Mouse (Mus musculus): ENCODE data around the gene Sec24b. TPM values are rescaled to one million over a fixed set of nuclear protein-coding genes. Genes with fewer than 3 reads are reported as not detected.

Sec24b gene
- polyA plus RNA-seq, 1 experiment: 38.7 TPM

GRCm38 (mm10) chr3:130055416-130056385, 5.7 kb downstream of the Sec24b start:
- H3K4me3 ChIP-seq (ENCODE audit: insufficient read depth, low read depth, low read length): no peak overlapping the region
- H3K27ac ChIP-seq (ENCODE audit: insufficient read depth, low read depth, low read length): no peak overlapping the region
- peaks cover 36% of the 10 kb centered on the region for H3K4me1 ChIP-seq (ENCODE audit: control insufficient read depth, insufficient read depth, low read length)
- DNase-seq: peak; percentile 67
- no peaks in the 10 kb centered on the region for H3K36me3 ChIP-seq (ENCODE audit: control insufficient read depth, insufficient read depth, low read length)
- no peak for TF ChIP-seq POLR2A (IDR thresholded peaks at IDR 0.05; ENCODE audit: low read depth, low read length)
- no peak for TF ChIP-seq CTCF (conservative IDR thresholded peaks at IDR 0.05; ENCODE audit: insufficient read depth, insufficient read length, low read depth, low read length)
- H3K27me3 ChIP-seq (replicated peaks; ENCODE audit: control insufficient read depth, insufficient read depth, low read length): no peaks in the 10 kb centered on the region
- 58% methylated on average over 15 of the region's 15 CpGs for WGBS

- no peak for TF ChIP-seq CTCF (conservative IDR thresholded peaks at IDR 0.05; ENCODE audit: insufficient read depth, insufficient read length, low read depth, low read length)
- no peak for TF ChIP-seq POLR2A (IDR thresholded peaks at IDR 0.05; ENCODE audit: low read depth, low read length)
- Histone ChIP-seq H3K27ac (ENCODE audit: insufficient read depth, low read depth, low read length) (no peak overlapping the region), H3K4me1 (ENCODE audit: control insufficient read depth, insufficient read depth, low read length) (peaks cover 34% of the 10 kb centered on the region), H3K27me3 (replicated peaks; ENCODE audit: control insufficient read depth, insufficient read depth, low read length) (no peaks in the 10 kb centered on the region), H3K36me3 (ENCODE audit: control insufficient read depth, insufficient read depth, low read length) (no peaks in the 10 kb centered on the region), H3K4me3 (ENCODE audit: insufficient read depth, low read depth, low read length) (no peak overlapping the region)
- 50% methylated on average over 6 of the region's 6 CpGs for WGBS
- DNase-seq: no peak
Measured at GRCm38 (mm10) chr3:130054587-130054986, 6.8 kb downstream of the Sec24b start.

- WGBS: 21% methylated on average over 10 of the region's 10 CpGs
- peak; percentile 63 for DNase-seq
Measured at GRCm38 (mm10) chr3:130053340-130054066, 7.8 kb downstream of the Sec24b start.

GRCm38 (mm10) chr3:130052541-130053298, 8.6 kb downstream of the Sec24b start:
- Histone ChIP-seq H3K4me1 (ENCODE audit: control insufficient read depth, insufficient read depth, low read length) (peaks cover 32% of the 10 kb centered on the region), H3K36me3 (ENCODE audit: control insufficient read depth, insufficient read depth, low read length) (no peaks in the 10 kb centered on the region), H3K27ac (ENCODE audit: insufficient read depth, low read depth, low read length) (no peak overlapping the region), H3K4me3 (ENCODE audit: insufficient read depth, low read depth, low read length) (no peak overlapping the region), H3K27me3 (replicated peaks; ENCODE audit: control insufficient read depth, insufficient read depth, low read length) (no peaks in the 10 kb centered on the region)
- DNase-seq: peak; percentile 54
- TF ChIP-seq CTCF (conservative IDR thresholded peaks at IDR 0.05; ENCODE audit: insufficient read depth, insufficient read length, low read depth, low read length) (no peak), POLR2A (IDR thresholded peaks at IDR 0.05; ENCODE audit: low read depth, low read length) (no peak)
- 51% methylated on average over 6 of the region's 6 CpGs for WGBS

More at GRCm38 (mm10) chr3:130053340-130054066, 7.8 kb downstream of the Sec24b start:
- H3K4me3 ChIP-seq (ENCODE audit: insufficient read depth, low read depth, low read length): no peak overlapping the region
- H3K36me3 ChIP-seq (ENCODE audit: control insufficient read depth, insufficient read depth, low read length): no peaks in the 10 kb centered on the region
- no peaks in the 10 kb centered on the region for H3K27me3 ChIP-seq (replicated peaks; ENCODE audit: control insufficient read depth, insufficient read depth, low read length)
- H3K27ac ChIP-seq (ENCODE audit: insufficient read depth, low read depth, low read length): no peak overlapping the region
- H3K4me1 ChIP-seq (ENCODE audit: control insufficient read depth, insufficient read depth, low read length): peaks cover 32% of the 10 kb centered on the region
- TF ChIP-seq CTCF (conservative IDR thresholded peaks at IDR 0.05; ENCODE audit: insufficient read depth, insufficient read length, low read depth, low read length): no peak
- TF ChIP-seq POLR2A (IDR thresholded peaks at IDR 0.05; ENCODE audit: low read depth, low read length): no peak

GRCm38 (mm10) chr3:130052116-130052515, 9.2 kb downstream of the Sec24b start:
- TF ChIP-seq CTCF (conservative IDR thresholded peaks at IDR 0.05; ENCODE audit: insufficient read depth, insufficient read length, low read depth, low read length) (no peak), POLR2A (IDR thresholded peaks at IDR 0.05; ENCODE audit: low read depth, low read length) (no peak)
- Histone ChIP-seq H3K27me3 (replicated peaks; ENCODE audit: control insufficient read depth, insufficient read depth, low read length) (no peaks in the 10 kb centered on the region), H3K4me1 (ENCODE audit: control insufficient read depth, insufficient read depth, low read length) (peaks cover 32% of the 10 kb centered on the region), H3K4me3 (ENCODE audit: insufficient read depth, low read depth, low read length) (no peak overlapping the region), H3K27ac (ENCODE audit: insufficient read depth, low read depth, low read length) (no peak overlapping the region), H3K36me3 (ENCODE audit: control insufficient read depth, insufficient read depth, low read length) (no peaks in the 10 kb centered on the region)
- WGBS: 40% methylated on average over 8 of the region's 8 CpGs
- DNase-seq: no peak

GRCm38 (mm10) chr3:130040711-130041110, 20.6 kb downstream of the Sec24b start:
- peaks cover 5% of the 10 kb centered on the region; the same call in 1 of the 2 replicates for H3K36me3 ChIP-seq (ENCODE audit: control insufficient read depth, insufficient read depth, low read length)
- no peaks in the 10 kb centered on the region for H3K4me1 ChIP-seq (ENCODE audit: control insufficient read depth, insufficient read depth, low read length)
- DNase-seq: no peak
- H3K4me3 ChIP-seq (ENCODE audit: insufficient read depth, low read depth, low read length): no peak overlapping the region
- no peak overlapping the region for H3K27ac ChIP-seq (ENCODE audit: insufficient read depth, low read depth, low read length)
- TF ChIP-seq CTCF (conservative IDR thresholded peaks at IDR 0.05; ENCODE audit: insufficient read depth, insufficient read length, low read depth, low read length) (no peak), POLR2A (IDR thresholded peaks at IDR 0.05; ENCODE audit: low read depth, low read length) (no peak)
- no peaks in the 10 kb centered on the region for H3K27me3 ChIP-seq (replicated peaks; ENCODE audit: control insufficient read depth, insufficient read depth, low read length)
- WGBS: 97% methylated on average over 5 of the region's 5 CpGs

Measured in kidney, adult 2 months (tissue).